Mouse (Mus musculus): Measurements from ENCODE around the gene Alg9. TPM values are rescaled to one million over a fixed set of nuclear protein-coding genes. Genes with fewer than 3 reads are reported as not detected.

The Alg9 gene
- polyA plus RNA-seq, 1 experiment from 2014 or later, result 39.0 TPM

DNA sequence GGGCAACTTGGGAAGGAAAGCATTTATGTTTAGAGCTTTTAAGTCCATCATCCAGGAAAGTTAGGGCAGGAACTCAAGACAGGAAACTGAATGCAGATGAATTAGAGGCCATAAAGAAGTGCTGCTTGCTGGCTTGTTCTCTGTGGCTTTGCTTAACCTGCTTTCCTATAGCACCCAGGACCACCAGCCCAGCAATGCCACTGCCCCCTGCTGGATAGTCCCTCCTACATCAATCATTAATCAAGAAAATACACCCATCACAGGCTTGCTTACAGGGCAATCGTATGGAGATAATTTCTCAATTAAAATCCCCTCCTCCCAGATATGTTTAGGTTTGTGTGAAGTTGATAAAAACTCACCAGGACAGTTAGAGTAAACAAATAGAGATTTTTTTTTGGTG, 11.5 kb upstream of the Alg9 start:
- 74% methylated on average over 1 of the region's 1 CpGs for WGBS
- Histone ChIP-seq H3K4me2 (no peak overlapping the region), H3K27me3 (no peaks in the 10 kb centered on the region), H3K4me1 (replicated peaks) (peaks cover 4% of the 10 kb centered on the region), H3K36me3 (no peaks in the 10 kb centered on the region), H3K9ac (replicated peaks) (no peak overlapping the region), H3K4me3 (replicated peaks) (no peak overlapping the region), H3K27ac (no peak overlapping the region), H3K9me3 (no peaks in the 10 kb centered on the region)
- no peak for ATAC-seq (ENCODE audit: insufficient number of reproducible peaks, insufficient read depth, low FRiP score, low TSS enrichment, low read depth)

GRCm38 (mm10) chr9:50767531-50768106, 7.2 kb upstream of the Alg9 start:
- Histone ChIP-seq H3K9ac (replicated peaks) (peak overlapping the region; percentile 67), H3K4me2 (peak overlapping the region; percentile 68), H3K9me3 (no peaks in the 10 kb centered on the region), H3K36me3 (no peaks in the 10 kb centered on the region; the same call in 1 of the 2 replicates), H3K27ac (0 out of 2 replicates have a peak overlapping the region, but pooled peaks have one; percentile 59), H3K4me3 (replicated peaks) (peak overlapping the region; percentile 64), H3K27me3 (no peaks in the 10 kb centered on the region), H3K4me1 (replicated peaks) (peaks cover 8% of the 10 kb centered on the region)
- WGBS, result 8% methylated on average over 17 of the region's 17 CpGs
- no peak; the same call in 1 of the 2 replicates for ATAC-seq (ENCODE audit: insufficient number of reproducible peaks, insufficient read depth, low FRiP score, low TSS enrichment, low read depth)

DNA sequence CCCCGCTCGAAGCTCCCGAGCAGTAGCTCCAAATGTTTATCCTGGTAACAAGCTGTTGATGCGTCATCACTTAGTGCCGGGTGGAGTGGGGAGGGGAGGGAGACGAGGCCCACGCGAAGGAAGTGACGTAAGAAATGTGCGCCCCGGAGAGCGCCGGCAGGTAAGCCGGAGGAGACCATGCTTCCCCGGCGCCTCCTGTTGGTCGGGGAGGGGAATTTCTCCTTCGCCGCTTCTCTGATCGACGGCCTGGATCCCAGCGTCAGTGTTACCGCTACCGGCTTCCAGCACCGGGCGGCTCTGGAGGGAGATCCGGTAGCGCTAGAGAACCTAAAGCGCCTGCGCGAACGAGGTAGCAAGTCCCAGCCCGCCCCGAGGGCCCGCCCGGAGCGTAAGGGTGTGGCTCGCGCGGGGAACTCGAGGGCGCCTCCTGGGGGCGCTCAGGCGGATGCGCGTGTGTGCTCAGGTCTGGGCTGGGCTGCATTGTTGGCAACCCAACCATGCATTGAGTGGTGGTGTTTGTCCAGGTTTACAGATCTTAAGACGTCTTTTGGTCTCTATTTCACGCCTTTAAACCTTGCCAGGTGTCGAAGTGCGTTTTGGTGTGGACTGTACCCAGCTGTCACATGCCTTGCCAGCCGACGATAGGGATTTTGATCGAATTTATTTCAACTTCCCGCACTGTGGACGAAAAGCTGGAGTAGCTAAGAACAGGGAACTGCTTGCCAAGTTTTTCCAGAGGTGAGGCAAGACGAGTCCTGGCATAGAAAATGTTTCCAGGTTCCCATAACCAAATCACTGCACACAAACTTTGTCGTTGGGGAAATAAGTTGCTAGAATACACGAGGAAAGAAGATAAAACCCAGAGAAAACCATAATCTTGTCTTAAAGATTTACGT, 6.5 kb upstream of the Alg9 start, which contains the start of gene Fdxacb1:
Gene Fdxacb1, plus strand, starts transcription at position 130 of the 896 bp plus-strand sequence.
- Histone ChIP-seq H3K4me3 (replicated peaks) (peak within 1 kb of the TSS; percentile 64), H3K36me3 (no peaks in the 10 kb centered on the region; the same call in 1 of the 2 replicates), H3K27me3 (no peaks in the 10 kb centered on the region), H3K4me2 (peak within 1 kb of the TSS; percentile 68), H3K27ac (peak within 1 kb of the TSS; percentile 88), H3K9me3 (no peaks in the 10 kb centered on the region), H3K4me1 (replicated peaks) (peaks cover 8% of the 10 kb centered on the region), H3K9ac (replicated peaks) (peak within 1 kb of the TSS; percentile 67)
- 5% methylated on average over 59 of the region's 59 CpGs for WGBS
- ATAC-seq (ENCODE audit: insufficient number of reproducible peaks, insufficient read depth, low FRiP score, low TSS enrichment, low read depth), result peak; percentile 98

DNA sequence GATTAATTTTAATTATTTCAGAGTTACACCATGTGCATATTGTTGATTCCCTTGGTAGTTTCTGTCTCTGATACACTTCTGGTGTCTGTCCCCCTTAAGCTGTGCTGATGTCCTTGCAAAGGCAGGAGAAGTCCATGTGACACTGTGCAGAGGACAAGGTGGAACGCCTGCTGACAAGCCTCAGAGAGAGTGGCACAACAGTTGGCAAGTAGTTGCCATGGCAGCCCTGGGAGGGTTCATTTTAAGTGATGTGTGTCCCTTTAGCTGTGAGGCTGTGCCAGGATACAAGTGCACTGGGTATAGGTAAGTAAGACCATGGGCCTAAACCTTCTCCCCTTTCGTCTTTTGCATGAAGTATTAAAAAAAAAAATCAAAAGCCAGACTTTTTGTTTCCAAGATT, 4.8 kb upstream of the Alg9 start:
- H3K4me2 ChIP-seq, result no peak overlapping the region
- H3K27me3 ChIP-seq, result no peaks in the 10 kb centered on the region
- no peak overlapping the region for H3K9ac ChIP-seq (replicated peaks)
- peaks cover 12% of the 10 kb centered on the region for H3K4me1 ChIP-seq (replicated peaks)
- H3K27ac ChIP-seq, result no peak overlapping the region
- no peaks in the 10 kb centered on the region; the same call in 1 of the 2 replicates for H3K36me3 ChIP-seq
- no peak overlapping the region for H3K4me3 ChIP-seq (replicated peaks)
- 79% methylated on average over 2 of the region's 2 CpGs for WGBS
- H3K9me3 ChIP-seq, result no peaks in the 10 kb centered on the region
- ATAC-seq (ENCODE audit: insufficient number of reproducible peaks, insufficient read depth, low FRiP score, low TSS enrichment, low read depth), result no peak

DNA sequence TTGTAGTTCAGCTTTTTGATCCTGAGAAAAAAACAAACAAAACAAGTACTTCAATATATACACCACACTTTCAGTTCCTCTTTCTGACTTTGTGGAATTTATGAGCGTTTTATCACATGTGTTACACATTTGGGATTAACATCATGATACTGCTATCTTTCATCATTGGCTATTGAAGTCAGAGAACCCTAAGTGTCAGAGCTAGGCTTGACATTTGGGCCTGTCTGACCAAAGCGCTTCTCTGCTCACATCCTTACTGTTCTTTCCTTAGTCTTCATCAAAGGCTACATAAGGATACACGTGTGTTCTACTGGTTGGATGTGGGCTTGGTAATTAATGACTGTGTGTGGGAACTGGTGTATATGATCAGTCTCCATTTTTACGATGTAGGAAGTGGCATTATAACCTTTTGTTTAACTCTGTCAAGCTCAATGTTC, 775 bp upstream of the Alg9 start:
- H3K4me3 ChIP-seq (replicated peaks), result peak overlapping the region; percentile 93; the same call in 1 of the 2 replicates
- H3K4me1 ChIP-seq (replicated peaks), result peaks cover 13% of the 10 kb centered on the region
- ATAC-seq (ENCODE audit: insufficient number of reproducible peaks, insufficient read depth, low FRiP score, low TSS enrichment, low read depth), result no peak
- peak overlapping the region; percentile 69 for H3K4me2 ChIP-seq
- no peak overlapping the region for H3K27ac ChIP-seq
- WGBS, result 65% methylated on average over 4 of the region's 4 CpGs
- H3K9ac ChIP-seq (replicated peaks), result 0 out of 2 replicates have a peak overlapping the region, but pooled peaks have one; percentile 90
- H3K9me3 ChIP-seq, result no peaks in the 10 kb centered on the region
- H3K36me3 ChIP-seq, result peaks cover 8% of the 10 kb centered on the region
- no peaks in the 10 kb centered on the region for H3K27me3 ChIP-seq

GRCm38 (mm10) chr9:50775662-50776126, 875 bp downstream of the Alg9 start:
- under 1% methylated on average over 30 of the region's 30 CpGs for WGBS
- H3K9ac ChIP-seq (replicated peaks), result peak overlapping the region; percentile 90
- ATAC-seq (ENCODE audit: insufficient number of reproducible peaks, insufficient read depth, low FRiP score, low TSS enrichment, low read depth), result peak; percentile 66
- peak overlapping the region; percentile 93 for H3K4me3 ChIP-seq (replicated peaks)
- peaks cover 24% of the 10 kb centered on the region for H3K36me3 ChIP-seq
- H3K4me1 ChIP-seq (replicated peaks), result peaks cover 11% of the 10 kb centered on the region
- H3K4me2 ChIP-seq, result peak overlapping the region; percentile 69
- H3K27ac ChIP-seq, result peak overlapping the region; percentile 91
- H3K27me3 ChIP-seq, result no peaks in the 10 kb centered on the region
- H3K9me3 ChIP-seq, result no peaks in the 10 kb centered on the region

DNA sequence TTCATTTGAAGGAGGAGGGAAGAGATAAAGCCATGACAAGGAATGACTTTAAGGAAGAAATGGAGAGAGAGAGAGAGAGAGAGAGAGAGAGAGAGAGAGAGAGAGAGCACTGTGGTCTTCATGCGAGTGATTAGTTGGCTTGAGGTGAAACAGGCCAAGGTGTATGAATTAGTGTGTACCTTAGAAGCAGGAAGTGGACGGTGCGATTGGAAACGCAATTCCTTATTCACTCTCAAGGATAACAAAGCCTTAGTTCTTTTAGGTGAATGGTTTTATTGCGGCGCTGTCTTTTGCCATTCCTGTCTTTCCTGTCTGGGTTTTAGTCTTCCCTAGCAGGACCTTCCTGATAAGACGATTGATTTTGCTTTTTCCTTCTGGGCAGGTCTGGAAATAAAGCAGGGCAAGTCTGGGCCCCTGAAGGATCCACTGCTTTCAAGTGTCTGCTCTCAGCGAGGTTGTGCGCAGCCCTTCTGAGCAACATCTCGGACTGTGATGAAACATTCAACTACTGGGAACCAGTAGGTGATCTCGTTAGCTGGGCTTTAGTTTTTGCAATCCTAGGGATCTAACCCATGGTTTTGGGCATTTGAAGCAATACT, 1.4 kb downstream of the Alg9 start:
- H3K4me1 ChIP-seq (replicated peaks), result peaks cover 11% of the 10 kb centered on the region
- H3K9ac ChIP-seq (replicated peaks), result peak overlapping the region; percentile 90
- peaks cover 30% of the 10 kb centered on the region for H3K36me3 ChIP-seq
- peak overlapping the region; percentile 69 for H3K4me2 ChIP-seq
- H3K27ac ChIP-seq, result no peak overlapping the region; the same call in 1 of the 2 replicates
- H3K9me3 ChIP-seq, result no peaks in the 10 kb centered on the region
- ATAC-seq (ENCODE audit: insufficient number of reproducible peaks, insufficient read depth, low FRiP score, low TSS enrichment, low read depth), result no peak
- WGBS, result 52% methylated on average over 11 of the region's 11 CpGs
- H3K27me3 ChIP-seq, result no peaks in the 10 kb centered on the region
- H3K4me3 ChIP-seq (replicated peaks), result peak overlapping the region; percentile 93

GRCm38 (mm10) chr9:50782155-50782554, 7.3 kb downstream of the Alg9 start:
- ATAC-seq (ENCODE audit: insufficient number of reproducible peaks, insufficient read depth, low FRiP score, low TSS enrichment, low read depth), result no peak
- no peaks in the 10 kb centered on the region for H3K4me1 ChIP-seq (replicated peaks)
- H3K27ac ChIP-seq, result no peak overlapping the region
- no peak overlapping the region for H3K9ac ChIP-seq (replicated peaks)
- no peaks in the 10 kb centered on the region for H3K27me3 ChIP-seq
- H3K36me3 ChIP-seq, result peaks cover 85% of the 10 kb centered on the region
- 71% methylated on average over 2 of the region's 2 CpGs for WGBS
- no peak overlapping the region for H3K4me3 ChIP-seq (replicated peaks)
- no peak overlapping the region for H3K4me2 ChIP-seq
- H3K9me3 ChIP-seq, result 0 out of 2 replicates have a peak, but pooled peaks cover 5% of the 10 kb centered on the region

GRCm38 (mm10) chr9:50795266-50795665, 20.4 kb downstream of the Alg9 start:
- no peak overlapping the region for H3K27ac ChIP-seq
- no peak for ATAC-seq (ENCODE audit: insufficient number of reproducible peaks, insufficient read depth, low FRiP score, low TSS enrichment, low read depth)
- no peaks in the 10 kb centered on the region for H3K27me3 ChIP-seq
- H3K4me1 ChIP-seq (replicated peaks), result no peaks in the 10 kb centered on the region
- H3K9me3 ChIP-seq, result no peaks in the 10 kb centered on the region
- H3K4me3 ChIP-seq (replicated peaks), result no peak overlapping the region
- H3K4me2 ChIP-seq, result no peak overlapping the region
- H3K36me3 ChIP-seq, result peaks cover 74% of the 10 kb centered on the region
- WGBS, result 93% methylated on average over 3 of the region's 3 CpGs
- no peak overlapping the region for H3K9ac ChIP-seq (replicated peaks)

DNA sequence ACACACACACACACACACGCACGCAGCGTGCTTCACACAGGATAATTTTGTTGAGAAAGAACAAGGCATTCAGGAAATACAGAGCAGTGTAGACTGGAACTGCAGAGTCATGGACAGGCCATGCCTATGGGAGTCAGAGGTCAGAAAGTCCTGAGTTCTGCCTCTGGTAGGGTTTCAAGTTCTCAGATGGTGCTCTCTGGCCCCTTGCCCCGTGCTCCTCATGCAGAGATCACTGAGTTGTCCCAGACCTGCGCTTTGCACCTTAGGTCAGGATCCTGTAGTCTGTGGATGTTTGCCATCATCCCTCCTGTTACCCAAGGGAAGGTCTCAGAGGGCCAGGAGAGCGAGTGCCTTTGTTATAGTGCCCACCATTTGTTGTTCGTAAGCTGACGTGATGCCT, 22.0 kb downstream of the Alg9 start:
- H3K36me3 ChIP-seq, result peaks cover 73% of the 10 kb centered on the region
- no peak overlapping the region for H3K4me2 ChIP-seq
- ATAC-seq (ENCODE audit: insufficient number of reproducible peaks, insufficient read depth, low FRiP score, low TSS enrichment, low read depth), result no peak
- no peaks in the 10 kb centered on the region for H3K27me3 ChIP-seq
- no peak overlapping the region for H3K4me3 ChIP-seq (replicated peaks)
- H3K9me3 ChIP-seq, result no peaks in the 10 kb centered on the region
- WGBS, result 89% methylated on average over 8 of the region's 8 CpGs
- no peaks in the 10 kb centered on the region for H3K4me1 ChIP-seq (replicated peaks)
- H3K27ac ChIP-seq, result no peak overlapping the region
- no peak overlapping the region for H3K9ac ChIP-seq (replicated peaks)

- Histone ChIP-seq H3K36me3 (peaks cover 73% of the 10 kb centered on the region), H3K9ac (replicated peaks) (no peak overlapping the region), H3K27me3 (no peaks in the 10 kb centered on the region), H3K27ac (no peak overlapping the region), H3K9me3 (no peaks in the 10 kb centered on the region), H3K4me1 (replicated peaks) (no peaks in the 10 kb centered on the region), H3K4me3 (replicated peaks) (no peak overlapping the region), H3K4me2 (no peak overlapping the region)
- 95% methylated on average over 7 of the region's 7 CpGs for WGBS
- ATAC-seq (ENCODE audit: insufficient number of reproducible peaks, insufficient read depth, low FRiP score, low TSS enrichment, low read depth), result no peak
These were observed 22.8 kb downstream of the Alg9 start for GRCm38 (mm10) chr9:50797641-50798040.
